Mouse (Mus musculus): ENCODE measurements at regions not wholly inside any gene's neighbourhood (a gene's known extent, or its start where the extent isn't known, plus 50 kb on each side); places are given as distances from the start of the nearest gene placed in this dataset.

DNA sequence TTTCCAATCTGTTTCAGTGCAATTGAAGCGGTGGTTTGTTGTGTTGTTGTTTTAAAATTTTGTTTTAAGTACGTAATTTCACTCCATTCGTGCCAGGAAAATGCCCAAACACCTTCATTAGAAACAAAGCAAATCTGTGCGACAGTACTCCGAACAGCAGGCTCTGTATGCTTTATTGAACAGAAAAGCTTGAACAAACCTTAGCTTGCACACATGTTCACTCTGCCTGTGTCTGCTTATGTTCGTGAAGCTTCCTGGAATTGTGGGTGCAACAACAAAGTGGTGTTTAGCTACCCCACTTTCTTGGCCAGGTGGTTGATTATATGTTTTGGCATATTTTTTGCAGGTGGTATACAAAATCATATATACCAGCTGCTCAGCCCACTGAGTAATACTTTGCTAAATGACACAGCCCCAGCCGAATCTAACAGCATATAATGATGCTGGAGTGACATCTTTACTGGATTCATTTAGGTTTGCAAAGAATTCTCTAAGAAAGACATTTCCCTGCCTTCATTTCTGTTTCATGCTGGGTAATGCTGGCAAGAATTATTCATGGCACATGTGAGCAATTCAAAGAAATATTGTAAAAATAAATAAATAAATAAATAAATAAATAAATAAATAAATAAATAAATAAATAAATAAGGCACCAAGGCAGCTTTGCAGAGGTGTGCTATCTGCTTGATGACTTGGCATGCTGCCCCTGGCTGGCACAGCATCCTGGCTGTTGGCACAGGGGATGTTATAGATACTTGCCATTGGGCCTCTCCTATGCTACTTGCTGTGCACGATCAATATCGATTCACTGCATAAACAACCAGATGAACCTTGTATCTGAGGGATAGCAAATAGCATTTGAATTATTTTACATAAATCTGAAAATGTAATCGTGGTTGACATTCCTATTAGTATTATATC, 679.9 kb downstream of the Dach1 start:
- ATAC-seq (ENCODE audit: insufficient read depth, low FRiP score): no peak
- Histone ChIP-seq H3K9me3 (replicated peaks; ENCODE audit: control insufficient read depth, low read length) (no peaks in the 10 kb centered on the region), H3K27me3 (ENCODE audit: control insufficient read depth, insufficient read depth, low read length) (no peaks in the 10 kb centered on the region), H3K27ac (ENCODE audit: low read length) (no peak overlapping the region), H3K4me2 (ENCODE audit: low read depth, low read length) (no peak overlapping the region), H3K4me1 (ENCODE audit: control insufficient read depth, insufficient read depth, low read length) (no peaks in the 10 kb centered on the region), H3K4me3 (replicated peaks; ENCODE audit: low read length) (no peak overlapping the region), H3K9ac (ENCODE audit: low read length) (no peak overlapping the region), H3K36me3 (ENCODE audit: control insufficient read depth, insufficient read depth, low read length) (no peaks in the 10 kb centered on the region)
- WGBS: 87% methylated on average over 10 of the region's 10 CpGs

DNA sequence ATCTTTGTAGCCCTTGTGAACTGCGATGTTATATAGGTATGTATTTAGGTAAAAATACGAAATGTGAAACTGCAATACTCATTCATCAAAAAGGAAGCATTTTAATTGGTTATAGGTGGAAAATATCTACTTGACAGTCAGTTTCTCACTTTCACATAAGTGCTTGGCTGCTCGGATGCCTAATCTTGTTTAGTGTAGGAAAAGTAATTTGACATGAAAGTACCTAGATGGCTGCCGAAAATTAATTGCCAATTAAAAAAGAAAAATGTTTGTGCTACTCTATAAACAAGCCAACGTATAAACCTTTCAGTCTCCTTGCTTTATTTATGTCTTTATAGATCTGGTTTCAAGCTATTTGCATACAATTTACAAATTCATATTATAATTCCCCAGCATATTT, 691.3 kb downstream of the Dach1 start:
- H3K9me3 ChIP-seq (replicated peaks; ENCODE audit: control insufficient read depth, low read length): no peaks in the 10 kb centered on the region
- H3K4me3 ChIP-seq (replicated peaks; ENCODE audit: low read length): no peak overlapping the region
- no peak overlapping the region for H3K27ac ChIP-seq (ENCODE audit: low read length)
- H3K36me3 ChIP-seq (ENCODE audit: control insufficient read depth, insufficient read depth, low read length): no peaks in the 10 kb centered on the region
- no peak overlapping the region for H3K9ac ChIP-seq (ENCODE audit: low read length)
- ATAC-seq (ENCODE audit: insufficient read depth, low FRiP score): no peak
- no peaks in the 10 kb centered on the region for H3K27me3 ChIP-seq (ENCODE audit: control insufficient read depth, insufficient read depth, low read length)
- no peak overlapping the region for H3K4me2 ChIP-seq (ENCODE audit: low read depth, low read length)
- WGBS: 62% methylated on average over 5 of the region's 5 CpGs
- H3K4me1 ChIP-seq (ENCODE audit: control insufficient read depth, insufficient read depth, low read length): no peaks in the 10 kb centered on the region

- ATAC-seq (ENCODE audit: insufficient read depth, low FRiP score): no peak
- WGBS: 84% methylated on average over 7 of the region's 7 CpGs
- Histone ChIP-seq H3K9me3 (replicated peaks; ENCODE audit: control insufficient read depth, low read length) (no peaks in the 10 kb centered on the region), H3K27ac (ENCODE audit: low read length) (no peak overlapping the region), H3K4me3 (replicated peaks; ENCODE audit: low read length) (no peak overlapping the region), H3K36me3 (ENCODE audit: control insufficient read depth, insufficient read depth, low read length) (no peaks in the 10 kb centered on the region), H3K4me2 (ENCODE audit: low read depth, low read length) (no peak overlapping the region), H3K27me3 (ENCODE audit: control insufficient read depth, insufficient read depth, low read length) (no peaks in the 10 kb centered on the region), H3K4me1 (ENCODE audit: control insufficient read depth, insufficient read depth, low read length) (no peaks in the 10 kb centered on the region), H3K9ac (ENCODE audit: low read length) (no peak overlapping the region)
Observed at GRCm38 (mm10) chr14:97450525-97451235, 718.9 kb downstream of the Dach1 start.

- 64% methylated on average over 2 of the region's 2 CpGs for WGBS
- H3K4me3 ChIP-seq (replicated peaks; ENCODE audit: low read length): no peak overlapping the region
- no peaks in the 10 kb centered on the region for H3K36me3 ChIP-seq (ENCODE audit: control insufficient read depth, insufficient read depth, low read length)
- H3K27ac ChIP-seq (ENCODE audit: low read length): no peak overlapping the region
- H3K9me3 ChIP-seq (replicated peaks; ENCODE audit: control insufficient read depth, low read length): no peaks in the 10 kb centered on the region
- no peaks in the 10 kb centered on the region for H3K27me3 ChIP-seq (ENCODE audit: control insufficient read depth, insufficient read depth, low read length)
- H3K4me2 ChIP-seq (ENCODE audit: low read depth, low read length): no peak overlapping the region
- ATAC-seq (ENCODE audit: insufficient read depth, low FRiP score): no peak
- H3K4me1 ChIP-seq (ENCODE audit: control insufficient read depth, insufficient read depth, low read length): no peaks in the 10 kb centered on the region
- no peak overlapping the region for H3K9ac ChIP-seq (ENCODE audit: low read length)
Observed at GRCm38 (mm10) chr14:97448617-97449016, 720.9 kb downstream of the Dach1 start.

GRCm38 (mm10) chr14:97446793-97447192, 722.8 kb downstream of the Dach1 start:
- Histone ChIP-seq H3K27me3 (ENCODE audit: control insufficient read depth, insufficient read depth, low read length) (no peaks in the 10 kb centered on the region), H3K9me3 (replicated peaks; ENCODE audit: control insufficient read depth, low read length) (no peaks in the 10 kb centered on the region), H3K4me2 (ENCODE audit: low read depth, low read length) (no peak overlapping the region), H3K4me3 (replicated peaks; ENCODE audit: low read length) (no peak overlapping the region), H3K4me1 (ENCODE audit: control insufficient read depth, insufficient read depth, low read length) (no peaks in the 10 kb centered on the region), H3K36me3 (ENCODE audit: control insufficient read depth, insufficient read depth, low read length) (no peaks in the 10 kb centered on the region), H3K27ac (ENCODE audit: low read length) (no peak overlapping the region), H3K9ac (ENCODE audit: low read length) (no peak overlapping the region)
- no peak for ATAC-seq (ENCODE audit: insufficient read depth, low FRiP score)
- WGBS: 88% methylated on average over 1 of the region's 1 CpGs

- Histone ChIP-seq H3K9ac (ENCODE audit: low read length) (no peak overlapping the region), H3K9me3 (replicated peaks; ENCODE audit: control insufficient read depth, low read length) (no peaks in the 10 kb centered on the region), H3K4me3 (replicated peaks; ENCODE audit: low read length) (no peak overlapping the region), H3K4me2 (ENCODE audit: low read depth, low read length) (no peak overlapping the region), H3K27me3 (ENCODE audit: control insufficient read depth, insufficient read depth, low read length) (no peaks in the 10 kb centered on the region), H3K36me3 (ENCODE audit: control insufficient read depth, insufficient read depth, low read length) (no peaks in the 10 kb centered on the region), H3K4me1 (ENCODE audit: control insufficient read depth, insufficient read depth, low read length) (no peaks in the 10 kb centered on the region), H3K27ac (ENCODE audit: low read length) (no peak overlapping the region)
- 67% methylated on average over 6 of the region's 6 CpGs for WGBS
- ATAC-seq (ENCODE audit: insufficient read depth, low FRiP score): no peak
Observed at GRCm38 (mm10) chr14:97440326-97440725, 729.2 kb downstream of the Dach1 start.

GRCm38 (mm10) chr14:97435453-97436233, 733.9 kb downstream of the Dach1 start:
- H3K4me3 ChIP-seq (replicated peaks; ENCODE audit: low read length): no peak overlapping the region
- no peak overlapping the region for H3K27ac ChIP-seq (ENCODE audit: low read length)
- H3K4me1 ChIP-seq (ENCODE audit: control insufficient read depth, insufficient read depth, low read length): no peaks in the 10 kb centered on the region
- H3K36me3 ChIP-seq (ENCODE audit: control insufficient read depth, insufficient read depth, low read length): no peaks in the 10 kb centered on the region
- H3K9me3 ChIP-seq (replicated peaks; ENCODE audit: control insufficient read depth, low read length): no peaks in the 10 kb centered on the region
- no peaks in the 10 kb centered on the region for H3K27me3 ChIP-seq (ENCODE audit: control insufficient read depth, insufficient read depth, low read length)
- no peak overlapping the region for H3K4me2 ChIP-seq (ENCODE audit: low read depth, low read length)
- WGBS: 71% methylated on average over 4 of the region's 4 CpGs
- ATAC-seq (ENCODE audit: insufficient read depth, low FRiP score): no peak
- no peak overlapping the region for H3K9ac ChIP-seq (ENCODE audit: low read length)

GRCm38 (mm10) chr14:97431221-97431620, 738.3 kb downstream of the Dach1 start:
- Histone ChIP-seq H3K27me3 (ENCODE audit: control insufficient read depth, insufficient read depth, low read length) (no peaks in the 10 kb centered on the region), H3K4me3 (replicated peaks; ENCODE audit: low read length) (no peak overlapping the region), H3K27ac (ENCODE audit: low read length) (no peak overlapping the region), H3K36me3 (ENCODE audit: control insufficient read depth, insufficient read depth, low read length) (no peaks in the 10 kb centered on the region), H3K9me3 (replicated peaks; ENCODE audit: control insufficient read depth, low read length) (no peaks in the 10 kb centered on the region), H3K9ac (ENCODE audit: low read length) (no peak overlapping the region), H3K4me1 (ENCODE audit: control insufficient read depth, insufficient read depth, low read length) (no peaks in the 10 kb centered on the region), H3K4me2 (ENCODE audit: low read depth, low read length) (no peak overlapping the region)
- WGBS: 87% methylated on average over 3 of the region's 3 CpGs
- no peak for ATAC-seq (ENCODE audit: insufficient read depth, low FRiP score)
